Mouse (Mus musculus): ENCODE results near the gene Mta3. TPM values are rescaled to one million over a fixed set of nuclear protein-coding genes. Genes with fewer than 3 reads are reported as not detected.
A peak's percentile ranks its signal among the peaks of the same experiment; 100 is the strongest.

The Mta3 gene
- polyA plus RNA-seq, 1 experiment from 2014 or later = 38.2 TPM

DNA sequence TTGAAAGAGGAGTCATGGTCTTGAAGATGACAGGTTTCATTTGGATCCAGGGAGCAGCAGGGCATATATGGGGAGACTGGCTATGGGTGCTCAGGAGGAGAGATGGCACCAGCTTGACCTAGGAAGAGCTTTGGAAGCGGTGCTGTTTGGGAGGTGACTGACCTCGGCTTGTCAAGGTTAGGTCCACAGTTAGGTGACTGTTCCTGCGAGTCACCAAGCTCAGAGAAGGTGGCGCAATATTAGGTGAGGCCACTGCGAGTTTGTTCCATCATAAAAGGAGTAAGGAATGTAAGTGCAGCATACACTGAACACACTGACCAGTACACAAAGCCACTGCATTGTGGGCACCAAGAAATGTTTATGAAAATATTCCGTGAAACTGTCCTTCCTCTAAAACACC lies 80.5 kb downstream of the Mta3 start:
- Histone ChIP-seq H3K4me2 (ENCODE audit: low read length) (no peak overlapping the region), H3K27me3 (replicated peaks; ENCODE audit: control insufficient read depth, insufficient read depth, low read length) (no peaks in the 10 kb centered on the region)

DNA sequence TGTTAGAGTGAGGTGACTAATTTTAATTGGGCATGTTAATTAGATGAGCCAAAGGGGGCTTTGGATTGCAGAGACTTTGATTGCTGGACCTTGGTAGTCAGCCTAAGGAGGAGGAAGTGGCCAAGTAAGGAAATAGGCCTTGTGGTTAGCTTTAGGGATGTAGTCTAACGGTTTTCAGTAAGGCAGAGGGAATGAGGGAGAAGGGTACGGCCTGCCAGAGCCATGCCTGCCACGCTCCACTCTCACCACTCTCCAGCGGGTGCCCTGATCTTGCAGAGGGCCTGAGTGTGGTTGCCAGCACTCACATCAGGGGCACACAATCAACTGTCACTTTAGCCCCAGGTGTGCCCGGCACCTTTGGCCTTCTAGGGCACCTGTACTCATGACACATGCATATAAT lies 84.2 kb downstream of the Mta3 start:
- 76% methylated on average over 5 of the region's 5 CpGs for WGBS
- H3K27me3 ChIP-seq (replicated peaks; ENCODE audit: control insufficient read depth, insufficient read depth, low read length) = no peaks in the 10 kb centered on the region
- H3K9ac ChIP-seq (replicated peaks; ENCODE audit: low read depth, low read length) = no peak overlapping the region
- no peaks in the 10 kb centered on the region for H3K36me3 ChIP-seq (ENCODE audit: control insufficient read depth, insufficient read depth)
- H3K9me3 ChIP-seq (ENCODE audit: control insufficient read depth, low read length) = no peaks in the 10 kb centered on the region
- H3K4me3 ChIP-seq (replicated peaks; ENCODE audit: low read length) = no peak overlapping the region
- H3K4me2 ChIP-seq (ENCODE audit: low read length) = no peak overlapping the region
- H3K27ac ChIP-seq (ENCODE audit: low read length) = no peak overlapping the region
- peaks cover 9% of the 10 kb centered on the region for H3K4me1 ChIP-seq (replicated peaks; ENCODE audit: control insufficient read depth, insufficient read depth, low read length)
- ATAC-seq = no peak

More for the DNA sequence above, 80.5 kb downstream of the Mta3 start:
- Histone ChIP-seq H3K4me1 (replicated peaks; ENCODE audit: control insufficient read depth, insufficient read depth, low read length) (peaks cover 11% of the 10 kb centered on the region), H3K4me3 (replicated peaks; ENCODE audit: low read length) (no peak overlapping the region), H3K27ac (ENCODE audit: low read length) (no peak overlapping the region), H3K9ac (replicated peaks; ENCODE audit: low read depth, low read length) (no peak overlapping the region), H3K36me3 (ENCODE audit: control insufficient read depth, insufficient read depth) (no peaks in the 10 kb centered on the region), H3K9me3 (ENCODE audit: control insufficient read depth, low read length) (no peaks in the 10 kb centered on the region)
- 95% methylated on average over 6 of the region's 6 CpGs for WGBS
- ATAC-seq = no peak

DNA sequence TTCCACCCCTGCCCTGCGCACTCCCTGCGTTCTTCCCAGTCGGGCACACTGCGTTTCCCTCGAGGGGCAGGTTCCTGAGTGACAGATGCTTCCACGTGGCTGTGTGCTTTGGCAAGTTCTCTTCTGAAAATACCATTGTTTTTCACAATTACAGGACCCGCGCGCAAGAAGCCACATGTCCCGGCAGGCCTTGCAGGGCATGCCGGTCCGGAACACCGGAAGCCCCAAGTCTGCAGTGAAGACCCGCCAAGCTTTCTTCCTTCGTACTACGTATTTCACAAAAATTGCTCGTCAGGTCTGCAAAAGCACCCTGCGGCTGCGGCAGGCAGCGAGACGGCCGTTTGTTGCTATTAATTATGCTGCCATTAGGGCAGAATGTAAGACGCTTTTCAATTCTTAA lies 86.4 kb downstream of the Mta3 start:
- peaks cover 9% of the 10 kb centered on the region for H3K4me1 ChIP-seq (replicated peaks; ENCODE audit: control insufficient read depth, insufficient read depth, low read length)
- H3K9me3 ChIP-seq (ENCODE audit: control insufficient read depth, low read length) = no peaks in the 10 kb centered on the region
- H3K27me3 ChIP-seq (replicated peaks; ENCODE audit: control insufficient read depth, insufficient read depth, low read length) = no peaks in the 10 kb centered on the region
- H3K27ac ChIP-seq (ENCODE audit: low read length) = no peak overlapping the region; the same call in 1 of the 2 replicates
- H3K9ac ChIP-seq (replicated peaks; ENCODE audit: low read depth, low read length) = peak overlapping the region; percentile 15
- H3K4me3 ChIP-seq (replicated peaks; ENCODE audit: low read length) = peak overlapping the region; percentile 33
- H3K36me3 ChIP-seq (ENCODE audit: control insufficient read depth, insufficient read depth) = no peaks in the 10 kb centered on the region
- 36% methylated on average over 23 of the region's 23 CpGs for WGBS
- peak overlapping the region; percentile 50 for H3K4me2 ChIP-seq (ENCODE audit: low read length)
- ATAC-seq = peak; percentile 36; the same call in 1 of the 2 replicates

DNA sequence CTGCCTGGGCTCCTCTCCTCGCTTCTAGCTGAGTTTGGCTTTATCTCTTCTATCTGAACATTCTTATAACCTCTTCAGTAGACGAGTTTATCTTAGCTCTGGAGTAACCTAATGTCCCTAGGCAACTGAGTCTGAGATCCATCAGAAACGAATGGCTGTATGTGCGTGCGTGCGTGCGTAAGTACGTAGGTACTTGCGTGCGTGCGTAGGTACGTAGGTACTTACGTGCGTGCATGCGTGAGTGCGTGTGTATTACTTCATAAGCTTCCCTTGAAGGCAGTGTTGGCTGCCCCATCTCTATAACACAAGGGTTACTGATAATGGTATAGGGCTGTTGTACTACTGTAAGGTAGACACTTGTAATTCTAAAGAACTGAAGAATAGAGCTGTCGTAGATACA lies 89.2 kb downstream of the Mta3 start:
- Histone ChIP-seq H3K27ac (ENCODE audit: low read length) (no peak overlapping the region), H3K4me3 (replicated peaks; ENCODE audit: low read length) (no peak overlapping the region), H3K4me2 (ENCODE audit: low read length) (no peak overlapping the region), H3K9me3 (ENCODE audit: control insufficient read depth, low read length) (no peaks in the 10 kb centered on the region), H3K9ac (replicated peaks; ENCODE audit: low read depth, low read length) (no peak overlapping the region), H3K27me3 (replicated peaks; ENCODE audit: control insufficient read depth, insufficient read depth, low read length) (no peaks in the 10 kb centered on the region), H3K36me3 (ENCODE audit: control insufficient read depth, insufficient read depth) (no peaks in the 10 kb centered on the region), H3K4me1 (replicated peaks; ENCODE audit: control insufficient read depth, insufficient read depth, low read length) (peaks cover 9% of the 10 kb centered on the region)
- 96% methylated on average over 17 of the region's 17 CpGs for WGBS
- ATAC-seq = no peak

DNA sequence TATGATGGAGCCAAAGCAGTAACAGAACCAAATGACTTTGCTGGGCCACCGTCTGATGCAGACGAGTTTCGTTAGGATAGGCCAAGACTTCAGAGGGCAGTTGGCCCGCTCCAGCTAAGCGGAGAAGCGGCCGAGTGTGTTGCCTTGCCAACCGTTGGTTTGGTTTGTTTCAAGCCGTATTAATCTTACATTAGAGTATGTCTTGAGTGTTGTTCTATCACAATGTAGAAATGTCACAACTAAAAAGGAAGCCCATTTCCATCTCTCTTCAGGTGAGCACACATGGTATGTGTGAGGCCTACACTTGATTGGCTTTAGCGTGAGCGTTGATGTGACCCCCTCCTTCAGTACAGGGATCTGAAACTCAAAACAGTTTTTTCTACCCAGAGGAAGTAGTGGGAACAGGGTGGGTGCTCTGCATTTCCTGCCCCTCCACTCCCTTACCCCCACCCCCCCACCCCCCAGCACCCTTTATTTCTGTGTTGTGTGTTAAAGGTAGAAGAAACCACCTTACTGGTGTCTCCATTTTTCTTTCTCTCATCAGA lies 93.6 kb downstream of the Mta3 start:
- peaks cover 3% of the 10 kb centered on the region; the same call in 1 of the 2 replicates for H3K36me3 ChIP-seq (ENCODE audit: control insufficient read depth, insufficient read depth)
- no peak overlapping the region for H3K4me3 ChIP-seq (replicated peaks; ENCODE audit: low read length)
- no peaks in the 10 kb centered on the region for H3K27me3 ChIP-seq (replicated peaks; ENCODE audit: control insufficient read depth, insufficient read depth, low read length)
- H3K9ac ChIP-seq (replicated peaks; ENCODE audit: low read depth, low read length) = no peak overlapping the region
- 89% methylated on average over 11 of the region's 11 CpGs for WGBS
- H3K9me3 ChIP-seq (ENCODE audit: control insufficient read depth, low read length) = no peaks in the 10 kb centered on the region
- H3K27ac ChIP-seq (ENCODE audit: low read length) = no peak overlapping the region
- no peaks in the 10 kb centered on the region for H3K4me1 ChIP-seq (replicated peaks; ENCODE audit: control insufficient read depth, insufficient read depth, low read length)
- no peak overlapping the region for H3K4me2 ChIP-seq (ENCODE audit: low read length)
- no peak for ATAC-seq

DNA sequence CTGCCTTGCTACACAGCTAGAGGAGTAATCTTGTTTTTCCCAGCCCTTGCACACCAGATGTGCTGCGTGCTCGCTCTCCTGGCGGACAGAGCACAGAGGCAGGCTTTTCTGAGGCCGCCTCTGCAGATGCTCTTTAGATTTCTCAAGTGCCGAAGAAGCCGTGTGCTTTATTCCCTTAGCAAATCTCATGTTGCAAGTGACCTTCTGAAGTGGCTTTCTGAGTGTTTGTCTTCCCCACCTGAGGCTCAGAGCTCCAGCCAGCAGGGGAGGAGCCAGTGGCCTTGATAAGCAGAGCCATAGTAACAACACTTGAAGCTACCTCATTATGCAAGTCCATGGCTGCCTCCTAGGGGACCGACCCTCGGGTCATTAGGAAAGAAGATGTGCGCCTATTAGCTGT lies 98.0 kb downstream of the Mta3 start:
- no peak overlapping the region for H3K9ac ChIP-seq (replicated peaks; ENCODE audit: low read depth, low read length)
- ATAC-seq = no peak
- no peak overlapping the region for H3K27ac ChIP-seq (ENCODE audit: low read length)
- no peaks in the 10 kb centered on the region for H3K27me3 ChIP-seq (replicated peaks; ENCODE audit: control insufficient read depth, insufficient read depth, low read length)
- H3K9me3 ChIP-seq (ENCODE audit: control insufficient read depth, low read length) = no peaks in the 10 kb centered on the region
- no peak overlapping the region for H3K4me3 ChIP-seq (replicated peaks; ENCODE audit: low read length)
- no peaks in the 10 kb centered on the region for H3K4me1 ChIP-seq (replicated peaks; ENCODE audit: control insufficient read depth, insufficient read depth, low read length)
- WGBS = 73% methylated on average over 9 of the region's 9 CpGs
- H3K36me3 ChIP-seq (ENCODE audit: control insufficient read depth, insufficient read depth) = peaks cover 9% of the 10 kb centered on the region
- no peak overlapping the region for H3K4me2 ChIP-seq (ENCODE audit: low read length)

DNA sequence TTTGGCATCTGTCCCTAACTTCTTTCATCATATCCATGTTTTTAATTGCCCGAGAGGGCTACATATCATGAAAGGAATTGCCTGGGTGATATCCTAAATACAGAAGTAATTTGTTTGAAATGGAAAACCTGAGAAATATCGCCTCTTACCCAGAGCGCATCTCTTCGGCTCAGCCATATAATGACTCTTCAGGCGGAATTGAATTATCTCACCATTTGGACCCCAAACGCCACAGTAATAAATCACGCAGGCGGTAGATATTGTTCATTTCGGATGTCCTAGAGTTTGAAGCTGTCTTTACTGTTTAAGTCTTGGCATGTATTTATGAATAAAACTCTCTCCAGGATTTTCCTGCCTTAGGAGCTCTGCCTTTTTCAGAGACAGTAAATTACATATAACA lies 99.1 kb downstream of the Mta3 start:
- Histone ChIP-seq H3K4me3 (replicated peaks; ENCODE audit: low read length) (no peak overlapping the region), H3K4me1 (replicated peaks; ENCODE audit: control insufficient read depth, insufficient read depth, low read length) (no peaks in the 10 kb centered on the region), H3K27me3 (replicated peaks; ENCODE audit: control insufficient read depth, insufficient read depth, low read length) (no peaks in the 10 kb centered on the region), H3K36me3 (ENCODE audit: control insufficient read depth, insufficient read depth) (peaks cover 9% of the 10 kb centered on the region), H3K27ac (ENCODE audit: low read length) (no peak overlapping the region), H3K9me3 (ENCODE audit: control insufficient read depth, low read length) (no peaks in the 10 kb centered on the region), H3K9ac (replicated peaks; ENCODE audit: low read depth, low read length) (no peak overlapping the region), H3K4me2 (ENCODE audit: low read length) (no peak overlapping the region)
- no peak for ATAC-seq
- WGBS = 95% methylated on average over 9 of the region's 9 CpGs

DNA sequence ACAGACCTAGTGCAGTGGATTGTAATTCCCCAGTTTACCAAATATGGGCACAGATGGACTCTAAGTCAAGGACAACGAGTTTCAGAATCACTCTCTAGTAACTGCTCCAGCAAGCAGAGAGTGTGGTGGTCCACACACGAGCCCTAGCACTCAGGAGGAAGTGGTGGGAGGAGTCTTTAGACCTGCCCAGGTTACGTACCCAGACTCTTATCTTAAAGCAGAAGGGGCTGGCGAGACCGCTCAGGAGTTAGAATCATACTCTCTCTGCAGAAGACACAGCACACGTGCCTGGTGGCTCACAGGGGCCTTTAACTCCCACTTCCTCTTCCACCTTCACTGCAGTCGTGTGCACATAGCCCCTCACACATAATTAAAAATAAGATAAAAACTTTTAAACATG lies 101.4 kb downstream of the Mta3 start:
- no peak for ATAC-seq
- H3K9me3 ChIP-seq (ENCODE audit: control insufficient read depth, low read length) = no peaks in the 10 kb centered on the region
- no peak overlapping the region for H3K4me3 ChIP-seq (replicated peaks; ENCODE audit: low read length)
- H3K4me2 ChIP-seq (ENCODE audit: low read length) = no peak overlapping the region
- no peak overlapping the region for H3K9ac ChIP-seq (replicated peaks; ENCODE audit: low read depth, low read length)
- H3K27me3 ChIP-seq (replicated peaks; ENCODE audit: control insufficient read depth, insufficient read depth, low read length) = no peaks in the 10 kb centered on the region
- no peaks in the 10 kb centered on the region for H3K4me1 ChIP-seq (replicated peaks; ENCODE audit: control insufficient read depth, insufficient read depth, low read length)
- H3K36me3 ChIP-seq (ENCODE audit: control insufficient read depth, insufficient read depth) = peaks cover 11% of the 10 kb centered on the region
- no peak overlapping the region for H3K27ac ChIP-seq (ENCODE audit: low read length)
- WGBS = 78% methylated on average over 7 of the region's 7 CpGs

DNA sequence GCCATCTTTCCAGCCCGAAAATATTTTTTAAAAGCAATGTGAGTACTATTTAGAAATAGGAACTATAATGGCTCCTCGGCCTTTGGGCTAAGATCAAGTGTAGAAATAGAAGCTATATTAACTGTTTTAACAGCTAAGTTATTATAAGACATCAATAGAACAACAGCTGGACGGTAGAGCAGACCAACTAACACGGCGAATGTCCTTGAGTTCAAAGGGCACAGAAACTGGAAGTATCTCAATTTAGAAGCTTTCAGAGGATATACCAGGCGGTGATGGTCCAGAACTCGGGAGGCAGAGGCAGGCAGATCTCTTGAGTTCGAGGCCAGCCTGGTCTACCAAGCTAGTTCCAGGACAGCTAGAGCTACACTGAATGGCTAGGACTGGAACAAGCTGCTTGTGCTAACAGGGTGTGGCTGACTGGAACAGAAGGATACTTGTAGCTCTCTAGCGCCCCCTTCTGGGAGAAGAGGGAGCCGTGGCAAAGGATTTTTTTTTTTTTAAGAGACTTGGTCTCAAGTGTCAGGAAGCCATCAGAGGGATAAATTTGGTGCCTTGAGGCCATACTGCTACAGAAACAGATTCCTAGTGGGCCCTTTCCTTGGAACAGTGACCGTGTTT lies 101.9 kb downstream of the Mta3 start:
- Histone ChIP-seq H3K4me3 (replicated peaks; ENCODE audit: low read length) (no peak overlapping the region), H3K27me3 (replicated peaks; ENCODE audit: control insufficient read depth, insufficient read depth, low read length) (no peaks in the 10 kb centered on the region), H3K4me1 (replicated peaks; ENCODE audit: control insufficient read depth, insufficient read depth, low read length) (no peaks in the 10 kb centered on the region), H3K9me3 (ENCODE audit: control insufficient read depth, low read length) (no peaks in the 10 kb centered on the region), H3K9ac (replicated peaks; ENCODE audit: low read depth, low read length) (no peak overlapping the region), H3K4me2 (ENCODE audit: low read length) (no peak overlapping the region), H3K36me3 (ENCODE audit: control insufficient read depth, insufficient read depth) (peaks cover 11% of the 10 kb centered on the region), H3K27ac (ENCODE audit: low read length) (no peak overlapping the region)
- 77% methylated on average over 11 of the region's 11 CpGs for WGBS
- no peak for ATAC-seq
